Mouse (Mus musculus) kidney, adult 2 months (tissue): ENCODE data around the gene Pik3ap1. TPM values are rescaled to one million over a fixed set of nuclear protein-coding genes. Genes with fewer than 3 reads are reported as not detected.

Experiments used
- DNase-seq: peaks from one replicate; pipeline ENCODE4 v3.0.0; 2021
- H3K27ac ChIP-seq: fragments of 200-500 bp; 2 replicates; pipeline ENCODE4 v1.5.1; 2012; ENCODE audit warnings: low read depth, low read length, control low read depth, inconsistent platforms; ENCODE audit not compliant: insufficient read depth
- H3K27me3 ChIP-seq: fragments of 200-500 bp; replicated peaks from 2 replicates; pipeline ENCODE4 v1.6.1; 2012; ENCODE audit warnings: mild to moderate bottlenecking, moderate library complexity, low read length, inconsistent platforms; ENCODE audit not compliant: control insufficient read depth, insufficient read depth
- H3K36me3 ChIP-seq: fragments of 200-500 bp; 2 replicates; pipeline ENCODE4 v1.6.1; 2012; ENCODE audit warnings: mild to moderate bottlenecking, moderate library complexity, low read length, inconsistent platforms; ENCODE audit not compliant: control insufficient read depth, insufficient read depth
- H3K4me1 ChIP-seq: fragments of 200-500 bp; 2 replicates; pipeline ENCODE4 v1.6.1; 2011; ENCODE audit warnings: low read length; ENCODE audit not compliant: control insufficient read depth, insufficient read depth
- H3K4me3 ChIP-seq: fragments of 200-500 bp; 2 replicates; pipeline ENCODE4 v1.5.1; 2011; ENCODE audit warnings: mild to moderate bottlenecking, low read depth, low read length, control low read depth; ENCODE audit not compliant: insufficient read depth
- CTCF ChIP-seq: fragments of 200-500 bp; conservative IDR thresholded peaks from 2 replicates; pipeline ENCODE4 v1.5.1; 2011; ENCODE audit warnings: low read depth, mild to moderate bottlenecking, control low read depth, low read length, moderate library complexity, mixed read lengths; ENCODE audit not compliant: insufficient read depth, insufficient read length
- POLR2A ChIP-seq: fragments of 200-500 bp; IDR thresholded peaks from one replicate; pipeline ENCODE4 v1.6.1; 2011; ENCODE audit warnings: low read depth, low read length, control low read depth
- WGBS: fragments of 180-500 bp; shearing (Covaris S2); methylation state at CpG from one replicate; pipeline ENCODE4 v1.1.7; 2018; 5-methylcytosine and 5-hydroxymethylcytosine counted together
- polyA plus RNA-seq: library from polyadenylated mRNA; depleted of rRNA; stranded (reverse); fragments of >200 nt; gene quantifications from 2 replicates; pipeline ENCODE4 v1.2.3, GENCODE M21; 2012

The Pik3ap1 gene
- polyA plus RNA-seq, 1 experiment: 2.9 TPM

DNA sequence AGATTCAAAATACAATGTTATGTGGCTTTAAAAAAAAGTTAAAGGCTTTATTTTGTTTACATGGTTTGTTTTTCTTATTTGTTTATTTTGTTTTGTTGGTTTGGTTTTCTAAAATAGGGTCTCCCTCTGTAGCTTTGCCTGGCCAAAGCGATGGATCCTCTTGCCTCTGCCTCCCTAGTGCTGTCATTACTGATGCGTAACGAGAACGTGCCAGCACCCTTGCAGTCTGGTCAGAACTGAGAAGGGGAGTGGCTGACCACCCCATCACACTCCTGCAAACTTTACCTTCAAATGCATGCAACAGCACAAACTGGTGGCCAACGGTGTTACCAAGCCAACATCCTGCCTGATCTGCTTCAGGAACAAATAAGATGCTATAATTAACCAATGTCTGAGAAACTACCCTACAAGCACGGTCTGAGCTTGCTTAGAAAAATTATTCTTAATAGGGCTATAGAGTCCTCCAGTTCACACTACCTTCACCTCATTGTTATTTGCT, 42.3 kb downstream of the Pik3ap1 start:
- no peak for DNase-seq
- TF ChIP-seq POLR2A (no peak), CTCF (no peak)
- H3K4me3 ChIP-seq: no peak overlapping the region
- WGBS: 60% methylated on average over 6 of the region's 6 CpGs
- no peaks in the 10 kb centered on the region for H3K27me3 ChIP-seq
- no peak overlapping the region for H3K27ac ChIP-seq
- H3K36me3 ChIP-seq: no peaks in the 10 kb centered on the region
- H3K4me1 ChIP-seq: no peaks in the 10 kb centered on the region

DNA sequence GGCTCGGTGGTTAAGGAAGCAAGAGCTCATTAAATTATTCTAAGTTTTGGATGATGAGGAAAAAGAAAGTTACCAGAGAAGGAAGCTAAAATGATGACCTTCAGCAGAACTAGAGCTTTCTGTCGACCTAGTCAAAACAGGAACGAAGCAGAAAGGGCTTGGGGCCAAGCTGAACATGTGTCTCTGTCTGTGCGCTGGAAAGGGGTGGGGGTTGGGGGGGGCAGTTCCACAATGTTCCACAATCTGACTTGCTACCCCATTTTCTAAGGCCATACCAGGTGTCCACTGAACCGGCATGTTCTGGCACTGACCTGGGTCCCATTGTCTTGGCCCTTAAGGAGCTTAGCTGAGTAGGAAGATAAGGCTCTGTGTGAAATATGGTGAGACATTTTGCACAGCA, 43.2 kb downstream of the Pik3ap1 start:
- DNase-seq: no peak
- Histone ChIP-seq H3K27me3 (no peaks in the 10 kb centered on the region), H3K4me1 (no peaks in the 10 kb centered on the region), H3K36me3 (no peaks in the 10 kb centered on the region), H3K4me3 (no peak overlapping the region), H3K27ac (no peak overlapping the region)
- 47% methylated on average over 5 of the region's 5 CpGs for WGBS
- no peak for TF ChIP-seq CTCF

DNA sequence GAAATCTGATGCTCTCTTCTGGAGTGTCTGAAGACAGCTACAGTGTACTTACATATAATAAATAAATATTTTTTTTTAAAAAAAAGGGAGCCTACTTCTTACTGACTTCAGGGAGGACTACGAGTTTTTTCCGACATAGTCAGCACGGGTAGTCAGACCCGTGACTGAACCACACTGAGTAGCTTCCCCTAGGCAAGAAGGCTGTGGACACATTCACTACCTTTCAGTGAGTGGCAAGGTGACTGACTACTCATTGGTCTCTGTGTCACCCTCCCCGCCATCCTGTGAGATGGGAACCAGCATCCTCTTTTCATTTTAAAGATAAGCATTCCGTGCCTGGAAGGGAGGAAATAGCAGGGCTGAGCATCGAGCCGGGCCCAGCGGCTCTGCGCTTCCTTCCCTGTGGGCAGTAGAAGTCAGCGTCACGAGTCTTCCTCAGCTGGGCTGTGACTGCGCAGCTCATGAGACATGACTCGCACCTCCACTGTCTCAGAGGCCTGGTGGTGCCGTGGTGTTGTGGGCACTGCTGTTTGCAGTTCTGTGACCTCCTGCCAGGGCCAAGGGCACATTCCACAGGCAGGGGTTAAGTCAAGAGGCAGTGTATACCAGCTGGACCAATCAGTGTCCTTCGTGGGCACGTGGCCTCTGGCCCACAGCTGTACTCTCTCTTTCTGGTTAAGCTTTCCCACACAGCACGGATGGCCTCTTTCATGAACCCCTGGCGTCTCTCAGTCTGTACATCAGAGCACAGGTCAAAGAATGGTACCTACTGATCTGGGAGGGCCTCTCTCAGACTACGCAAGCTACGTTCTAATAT, 45.7 kb downstream of the Pik3ap1 start:
- Histone ChIP-seq H3K4me3 (no peak overlapping the region), H3K27me3 (no peaks in the 10 kb centered on the region), H3K4me1 (no peaks in the 10 kb centered on the region), H3K27ac (no peak overlapping the region), H3K36me3 (no peaks in the 10 kb centered on the region)
- peak; percentile 32 for DNase-seq
- 67% methylated on average over 21 of the region's 21 CpGs for WGBS
- TF ChIP-seq CTCF (no peak), POLR2A (no peak)

DNA sequence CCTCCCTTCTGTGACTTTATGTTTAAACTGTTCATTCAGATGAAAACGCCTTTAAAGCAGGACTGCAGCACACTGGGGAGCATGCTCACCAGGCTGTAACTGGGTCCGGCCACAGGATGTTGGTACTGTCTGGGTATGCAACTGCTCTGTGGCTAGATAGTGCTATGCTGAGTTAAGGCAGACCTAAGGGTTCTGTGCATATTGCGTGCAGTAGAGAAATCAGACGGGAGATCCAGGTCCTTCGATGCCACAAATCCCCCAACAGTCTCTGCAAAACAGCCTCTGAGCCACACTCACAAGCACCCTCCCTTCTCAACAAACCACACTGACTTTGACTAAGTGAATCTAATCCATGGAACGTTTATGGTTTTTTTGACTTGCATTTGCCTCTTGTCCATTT, 46.5 kb downstream of the Pik3ap1 start:
- Histone ChIP-seq H3K4me3 (no peak overlapping the region), H3K27me3 (no peaks in the 10 kb centered on the region), H3K4me1 (no peaks in the 10 kb centered on the region), H3K27ac (no peak overlapping the region), H3K36me3 (no peaks in the 10 kb centered on the region)
- WGBS: 76% methylated on average over 6 of the region's 6 CpGs
- TF ChIP-seq CTCF: no peak
- TF ChIP-seq POLR2A: no peak
- DNase-seq: no peak

DNA sequence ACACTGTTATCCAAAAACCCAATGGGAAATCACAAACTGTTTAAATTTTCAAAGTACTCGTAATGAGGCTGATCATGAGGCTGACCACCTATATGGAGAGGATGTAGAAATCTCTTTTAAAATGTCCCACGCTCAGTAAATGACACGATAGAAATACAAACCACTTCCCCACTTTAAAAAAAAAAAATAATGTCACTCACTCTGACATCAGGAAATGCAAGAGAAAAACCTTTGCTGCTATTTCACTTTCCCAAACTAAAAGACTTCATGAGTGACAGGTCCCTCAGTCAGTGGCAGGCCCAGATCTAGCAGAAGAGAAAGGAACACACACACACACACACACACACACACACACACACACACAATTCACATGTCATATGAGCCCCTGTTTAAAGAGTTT, 49.2 kb downstream of the Pik3ap1 start:
- DNase-seq: no peak
- WGBS: 77% methylated on average over 3 of the region's 3 CpGs
- Histone ChIP-seq H3K27me3 (no peaks in the 10 kb centered on the region), H3K27ac (no peak overlapping the region), H3K36me3 (no peaks in the 10 kb centered on the region), H3K4me1 (no peaks in the 10 kb centered on the region), H3K4me3 (no peak overlapping the region)
- TF ChIP-seq POLR2A (no peak), CTCF (no peak)

DNA sequence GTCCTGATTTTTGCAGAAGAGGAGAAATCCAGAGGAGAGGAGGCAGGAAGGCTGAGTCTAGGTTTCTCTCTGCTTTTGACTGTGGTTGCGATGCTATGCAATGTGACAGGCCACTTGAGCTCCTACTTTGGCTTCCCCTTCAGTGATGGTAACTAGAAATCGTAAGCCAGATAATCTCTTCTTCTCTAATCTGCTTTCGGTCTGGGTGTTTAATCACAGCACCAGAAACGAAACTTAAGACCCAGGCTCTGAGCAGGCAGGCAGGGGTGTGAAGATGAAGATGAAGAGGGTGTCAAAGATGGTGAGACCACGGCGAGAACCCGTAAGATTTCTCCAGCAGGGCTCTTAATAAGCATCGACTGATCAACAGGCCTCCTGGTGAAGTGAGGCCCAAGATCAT, 51.9 kb downstream of the Pik3ap1 start:
- Histone ChIP-seq H3K4me1 (no peaks in the 10 kb centered on the region), H3K36me3 (no peaks in the 10 kb centered on the region), H3K4me3 (no peak overlapping the region), H3K27ac (no peak overlapping the region), H3K27me3 (no peaks in the 10 kb centered on the region)
- TF ChIP-seq CTCF (no peak), POLR2A (no peak)
- DNase-seq: no peak
- WGBS: 84% methylated on average over 8 of the region's 8 CpGs

DNA sequence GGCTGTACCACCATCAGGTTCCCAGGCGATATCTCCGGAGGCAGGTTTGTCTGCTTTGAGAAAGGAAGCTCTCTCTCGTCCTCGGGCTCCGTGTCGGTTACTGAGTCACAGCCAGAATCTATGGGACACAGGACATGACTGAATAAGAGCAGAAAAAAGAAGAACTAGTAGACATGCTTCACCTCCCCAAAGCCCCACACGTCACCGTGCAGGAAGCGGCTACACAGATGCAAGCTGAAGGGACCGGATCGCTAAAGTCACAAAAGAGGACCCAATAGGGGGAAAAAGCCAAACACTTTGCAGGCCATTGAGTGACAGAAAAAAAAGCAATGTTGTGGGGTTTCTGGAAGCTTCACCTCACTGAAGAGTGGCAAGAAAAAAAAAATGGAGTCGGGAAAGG, 52.7 kb downstream of the Pik3ap1 start:
- Histone ChIP-seq H3K27me3 (no peaks in the 10 kb centered on the region), H3K36me3 (no peaks in the 10 kb centered on the region), H3K4me3 (no peak overlapping the region), H3K27ac (no peak overlapping the region), H3K4me1 (no peaks in the 10 kb centered on the region)
- 83% methylated on average over 12 of the region's 12 CpGs for WGBS
- TF ChIP-seq CTCF (no peak), POLR2A (no peak)
- peak; percentile 19 for DNase-seq
